ENCODE assay signal across 14 mouse cellular contexts in genomic region chr12:40463828-40464227, GRCm38 (mm10). TPM values are rescaled to one million over a fixed set of nuclear protein-coding genes. Genes with fewer than 3 reads are reported as not detected.
DNase-seq lines count a peak whose midpoint lies in the region; ATAC-seq and TF ChIP-seq lines count a peak whose summit lies in the region.
"Had no signal": no experiment of that assay in that cellular context is flagged by ENCODE, and none has a peak within 500 bp of the region (broad histone marks: within the 10 kb centered on the region; RNA-seq: fewer than 3 reads in every experiment).

No protein-coding gene starts in this region.

- TF ChIP-seq CTCF in layer of hippocampus, adult 2 months (conservative IDR thresholded peaks at IDR 0.05) = no peak

- H3K4me2 ChIP-seq in heart, embryonic 13.5 days = 0 out of 2 replicates have a peak overlapping the region, but pooled peaks have one; percentile 20
- H3K4me2 ChIP-seq in midbrain, embryonic 11.5 days = no peak overlapping the region
- H3K4me2 ChIP-seq: heart, embryonic 15.5 days; midbrain, embryonic 13.5 days had no signal

- no peak overlapping the region for H3K4me3 ChIP-seq in heart, embryonic 13.5 days
- no peak overlapping the region for H3K4me3 ChIP-seq in heart, embryonic 10.5 days
- H3K4me3 ChIP-seq in layer of hippocampus, adult 2 months = no peak overlapping the region; the same call in 1 of the 2 replicates
- H3K4me3 ChIP-seq in brown adipose tissue, adult 24 weeks (ENCODE audit: insufficient read depth, low read depth, low read length) = no peak overlapping the region
- H3K4me3 ChIP-seq in midbrain, embryonic 11.5 days (ENCODE audit: low read depth, low read length) = no peak overlapping the region
- H3K4me3 ChIP-seq: heart, embryonic 15.5 days; midbrain, embryonic 13.5 days had no signal

- H3K9me3 ChIP-seq in heart, embryonic 13.5 days = no peaks in the 10 kb centered on the region
- no peaks in the 10 kb centered on the region for H3K9me3 ChIP-seq in heart, embryonic 10.5 days
- H3K9me3 ChIP-seq in midbrain, embryonic 11.5 days (ENCODE audit: control insufficient read depth, low read length) = no peaks in the 10 kb centered on the region
- H3K9me3 ChIP-seq: heart, embryonic 15.5 days; midbrain, embryonic 13.5 days had no signal

- no peak for DNase-seq in heart, embryonic 10.5 days (ENCODE audit: low spot score)
- DNase-seq in layer of hippocampus, adult 2 months (ENCODE audit: low spot score in 2 of 2) = no peak
- DNase-seq in layer of hippocampus, postnatal 36 days = no peak
- no peak for DNase-seq in midbrain, embryonic 11.5 days (ENCODE audit: low spot score, missing footprints)
- DNase-seq: adrenal gland, postnatal 36 days; kidney, adult 8-10 months; kidney, postnatal 4 days; thymus, postnatal 4 days had no signal

- H3K36me3 ChIP-seq in heart, embryonic 13.5 days = no peaks in the 10 kb centered on the region
- no peaks in the 10 kb centered on the region for H3K36me3 ChIP-seq in heart, embryonic 10.5 days
- no peaks in the 10 kb centered on the region for H3K36me3 ChIP-seq in midbrain, embryonic 11.5 days (ENCODE audit: control insufficient read depth, insufficient read depth, low read length)
- H3K36me3 ChIP-seq: heart, embryonic 15.5 days; midbrain, embryonic 13.5 days had no signal

- no peak for ATAC-seq in heart, embryonic 13.5 days (ENCODE audit: extremely low read depth, insufficient number of reproducible peaks, low FRiP score, low TSS enrichment)
- peak; percentile 33; the same call in 1 of the 2 replicates for ATAC-seq in granulocyte monocyte progenitor cell, adult 5-6 weeks (replicated peaks; ENCODE audit: poor library complexity, severe bottlenecking)
- no peak for ATAC-seq in midbrain, embryonic 11.5 days (ENCODE audit: low FRiP score)
- ATAC-seq: inflammation-experienced regulatory T-cells, adult 6 months had no signal

- 47% methylated on average over 2 of the region's 2 CpGs for WGBS in heart, embryonic 13.5 days
- WGBS in heart, embryonic 10.5 days = 54% methylated on average over 2 of the region's 2 CpGs
- WGBS in midbrain, embryonic 11.5 days = 66% methylated on average over 2 of the region's 2 CpGs

- H3K27me3 ChIP-seq in heart, embryonic 13.5 days (replicated peaks) = no peaks in the 10 kb centered on the region
- H3K27me3 ChIP-seq in heart, embryonic 10.5 days (ENCODE audit: insufficient read depth, poor library complexity, severe bottlenecking) = no peaks in the 10 kb centered on the region
- no peaks in the 10 kb centered on the region for H3K27me3 ChIP-seq in midbrain, embryonic 11.5 days (ENCODE audit: control insufficient read depth, insufficient read depth, low read length)
- H3K27me3 ChIP-seq: heart, embryonic 15.5 days; midbrain, embryonic 13.5 days had no signal

- H3K4me1 ChIP-seq in heart, embryonic 13.5 days = peaks cover 46% of the 10 kb centered on the region
- peaks cover 50% of the 10 kb centered on the region for H3K4me1 ChIP-seq in heart, embryonic 10.5 days
- peaks cover 38% of the 10 kb centered on the region for H3K4me1 ChIP-seq in brown adipose tissue, adult 24 weeks (ENCODE audit: control insufficient read depth, insufficient read depth, insufficient read length, low read length)
- peaks cover 2% of the 10 kb centered on the region; the same call in 1 of the 2 replicates for H3K4me1 ChIP-seq in midbrain, embryonic 11.5 days (ENCODE audit: control insufficient read depth, insufficient read depth, low read length)

- no peak overlapping the region for H3K9ac ChIP-seq in heart, embryonic 13.5 days
- no peak overlapping the region for H3K9ac ChIP-seq in midbrain, embryonic 11.5 days (ENCODE audit: low read length)
- H3K9ac ChIP-seq: heart, embryonic 15.5 days; midbrain, embryonic 13.5 days had no signal

- H3K27ac ChIP-seq in heart, embryonic 13.5 days (replicated peaks) = 0 out of 2 replicates have a peak overlapping the region, but pooled peaks have one; percentile 43
- H3K27ac ChIP-seq in heart, embryonic 10.5 days = no peak overlapping the region
- H3K27ac ChIP-seq in layer of hippocampus, adult 2 months = peak overlapping the region; percentile 89
- H3K27ac ChIP-seq in brown adipose tissue, adult 24 weeks (replicated peaks; ENCODE audit: low read depth, low read length) = peak overlapping the region; percentile 7; the same call in 1 of the 2 replicates
- no peak overlapping the region for H3K27ac ChIP-seq in midbrain, embryonic 11.5 days (ENCODE audit: low read depth, low read length)
- H3K27ac ChIP-seq: midbrain, embryonic 13.5 days had no signal

RNA-seq across cellular contexts. Expression of gene Dock4, which starts 18.1 kb away (rescaled TPM):
- polyA plus RNA-seq in heart, embryonic 13.5 days (2015; fragmentation: Nextera tagmentation; extraction: Ambion mirVana) = 6.2 and 6.9 TPM in 2 replicates
- polyA plus RNA-seq in heart, embryonic 10.5 days (2016; fragmentation: Nextera tagmentation; extraction: Ambion mirVana) = 7.4 and 10.5 TPM in 2 replicates
- total RNA-seq in layer of hippocampus, adult 2 months (2021) = 100 to 1,000 TPM; 253 to 265 TPM
- total RNA-seq in layer of hippocampus, postnatal 36 days (2021) = 100 to 1,000 TPM; 237 to 255 TPM
- 2.6 and 3.3 TPM in 2 replicates for polyA plus RNA-seq in brown adipose tissue, adult 24 weeks (2012; ENCODE audit: insufficient read depth, insufficient read length, missing spikeins)
- total RNA-seq in granulocyte monocyte progenitor cell, adult 5-6 weeks (2014; fragmentation: Nextera tagmentation) = 0.19 and 1.9 TPM in 2 replicates
- total RNA-seq in granulocyte monocyte progenitor cell, adult 5-6 weeks (2017) = 0.57 and 0.99 TPM in 2 replicates
- 10.2 and 12.6 TPM in 2 replicates for polyA plus RNA-seq in midbrain, embryonic 11.5 days (2014; fragmentation: Nextera tagmentation; extraction: Ambion mirVana)

RNA-seq across cellular contexts. Expression of gene Zfp277, which starts 18.1 kb away (rescaled TPM):
- polyA plus RNA-seq in heart, embryonic 13.5 days (2015; fragmentation: Nextera tagmentation; extraction: Ambion mirVana) = 27.8 and 30.4 TPM in 2 replicates
- 32.4 and 38.9 TPM in 2 replicates for polyA plus RNA-seq in heart, embryonic 10.5 days (2016; fragmentation: Nextera tagmentation; extraction: Ambion mirVana)
- total RNA-seq in layer of hippocampus, adult 2 months (2021) = 10 to 100 TPM; 24.2 to 26.5 TPM
- total RNA-seq in layer of hippocampus, postnatal 36 days (2021) = 10 to 100 TPM; 24.5 to 27.7 TPM
- polyA plus RNA-seq in brown adipose tissue, adult 24 weeks (2012; ENCODE audit: insufficient read depth, insufficient read length, missing spikeins) = 6.1 and 9.6 TPM in 2 replicates
- 25.7 and 26.9 TPM in 2 replicates for total RNA-seq in granulocyte monocyte progenitor cell, adult 5-6 weeks (2014; fragmentation: Nextera tagmentation)
- 27.5 and 37.7 TPM in 2 replicates for total RNA-seq in granulocyte monocyte progenitor cell, adult 5-6 weeks (2017)
- 40.0 and 43.7 TPM in 2 replicates for polyA plus RNA-seq in midbrain, embryonic 11.5 days (2014; fragmentation: Nextera tagmentation; extraction: Ambion mirVana)

Comparison
In these comparisons a context has a peak if more than half of its experiments do, and no peak if none do; other contexts are left out.
1. H3K27ac ChIP-seq: peak in heart, embryonic 13.5 days (single experiment), layer of hippocampus, adult 2 months (single experiment) and brown adipose tissue, adult 24 weeks (single experiment); none in heart, embryonic 10.5 days (single experiment) and midbrain, embryonic 11.5 days (single experiment).